Mouse (Mus musculus): ENCODE results near the gene Ttll13. TPM values are rescaled to one million over a fixed set of nuclear protein-coding genes. Genes with fewer than 3 reads are reported as not detected.

Gene Ttll13
- polyA plus RNA-seq, 1 experiment = 0.08 TPM

DNA sequence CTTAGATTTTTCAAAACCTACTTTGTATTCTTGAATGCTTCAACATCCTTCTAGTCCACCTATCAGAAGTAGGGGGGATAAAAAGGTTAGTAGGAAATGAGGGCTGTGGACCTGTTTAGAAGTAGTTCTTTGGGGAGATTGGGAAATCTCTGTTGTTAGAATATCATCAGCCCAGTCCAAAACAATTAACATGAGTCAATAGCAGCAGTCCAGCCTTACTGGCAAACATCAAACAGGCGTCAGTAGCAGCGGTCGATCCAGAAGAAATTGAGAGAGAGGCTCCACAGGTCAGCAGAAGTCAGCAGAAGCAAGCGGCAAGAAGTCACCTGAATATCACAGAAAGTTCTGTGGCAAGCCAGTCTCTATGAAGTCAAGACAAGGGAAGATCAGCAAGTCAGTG lies 1.3 kb upstream of the Ttll13 start:
- Histone ChIP-seq H3K36me3 (ENCODE audit: control insufficient read depth, insufficient read depth, low read length) (peaks cover 9% of the 10 kb centered on the region), H3K27me3 (ENCODE audit: control insufficient read depth, insufficient read depth, low read length) (no peaks in the 10 kb centered on the region), H3K4me3 (ENCODE audit: low read depth, low read length) (no peak overlapping the region), H3K4me1 (ENCODE audit: control insufficient read depth, insufficient read depth, insufficient read length, low read length) (peaks cover 1% of the 10 kb centered on the region), H3K27ac (ENCODE audit: insufficient read depth, low read depth, low read length) (no peak overlapping the region)
- 90% methylated on average over 4 of the region's 4 CpGs for WGBS
- TF ChIP-seq CTCF (IDR thresholded peaks at IDR 0.05; ENCODE audit: extremely low read depth, insufficient read length, insufficient replicate concordance, low read depth, low read length) (no peak), POLR2A (IDR thresholded peaks at IDR 0.05; ENCODE audit: low read depth, low read length) (no peak)

DNA sequence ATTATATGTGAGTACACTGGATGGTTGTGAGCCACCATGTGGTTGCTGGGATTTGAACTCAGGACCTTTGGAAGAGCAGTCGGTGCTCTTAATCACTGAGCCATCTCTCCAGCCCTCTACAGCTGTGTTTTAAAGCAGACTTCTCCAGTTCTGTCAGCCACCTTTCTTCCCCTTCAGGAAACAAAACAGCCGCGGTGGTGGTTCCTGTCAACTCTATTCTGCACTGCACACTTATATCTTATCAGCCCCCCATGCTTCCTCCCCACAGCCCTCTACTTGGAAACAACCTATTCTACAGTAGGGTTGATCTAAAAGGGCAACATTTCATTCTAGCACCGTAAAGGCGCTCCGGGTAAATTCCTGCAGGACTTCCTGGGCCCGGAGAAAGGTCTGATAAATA lies 683 bp downstream of the Ttll13 start:
- Histone ChIP-seq H3K4me1 (ENCODE audit: control insufficient read depth, insufficient read depth, insufficient read length, low read length) (peaks cover 4% of the 10 kb centered on the region), H3K36me3 (ENCODE audit: control insufficient read depth, insufficient read depth, low read length) (no peaks in the 10 kb centered on the region), H3K4me3 (ENCODE audit: low read depth, low read length) (no peak overlapping the region), H3K27me3 (ENCODE audit: control insufficient read depth, insufficient read depth, low read length) (no peaks in the 10 kb centered on the region), H3K27ac (ENCODE audit: insufficient read depth, low read depth, low read length) (no peak overlapping the region)
- WGBS = 44% methylated on average over 7 of the region's 7 CpGs
- no peak for TF ChIP-seq POLR2A (IDR thresholded peaks at IDR 0.05; ENCODE audit: low read depth, low read length)
- no peak for TF ChIP-seq CTCF (IDR thresholded peaks at IDR 0.05; ENCODE audit: extremely low read depth, insufficient read length, insufficient replicate concordance, low read depth, low read length)

DNA sequence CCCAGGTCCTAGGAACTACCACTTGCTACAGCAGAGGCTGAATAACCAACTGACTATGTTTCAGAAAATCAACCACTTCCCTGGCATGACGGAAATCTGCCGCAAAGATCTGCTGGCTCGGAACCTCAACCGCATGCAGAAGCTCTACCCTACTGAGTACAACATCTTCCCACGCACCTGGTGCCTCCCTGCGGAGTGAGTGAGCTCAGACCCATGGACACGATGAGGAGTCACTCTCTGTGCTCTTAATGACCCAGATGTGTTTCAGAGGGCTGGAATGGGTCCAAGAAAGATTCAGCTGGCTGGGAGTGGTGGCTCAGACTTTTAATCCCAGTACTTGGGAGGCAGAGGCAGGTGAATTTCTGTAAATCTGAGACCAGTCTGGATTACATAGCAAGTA lies 6.3 kb downstream of the Ttll13 start:
- no peak overlapping the region for H3K27ac ChIP-seq (ENCODE audit: insufficient read depth, low read depth, low read length)
- no peak overlapping the region for H3K4me3 ChIP-seq (ENCODE audit: low read depth, low read length)
- H3K4me1 ChIP-seq (ENCODE audit: control insufficient read depth, insufficient read depth, insufficient read length, low read length) = peaks cover 12% of the 10 kb centered on the region
- 79% methylated on average over 7 of the region's 7 CpGs for WGBS
- no peaks in the 10 kb centered on the region for H3K36me3 ChIP-seq (ENCODE audit: control insufficient read depth, insufficient read depth, low read length)
- H3K27me3 ChIP-seq (ENCODE audit: control insufficient read depth, insufficient read depth, low read length) = no peaks in the 10 kb centered on the region
- no peak for TF ChIP-seq POLR2A (IDR thresholded peaks at IDR 0.05; ENCODE audit: low read depth, low read length)
- TF ChIP-seq CTCF (IDR thresholded peaks at IDR 0.05; ENCODE audit: extremely low read depth, insufficient read length, insufficient replicate concordance, low read depth, low read length) = no peak

DNA sequence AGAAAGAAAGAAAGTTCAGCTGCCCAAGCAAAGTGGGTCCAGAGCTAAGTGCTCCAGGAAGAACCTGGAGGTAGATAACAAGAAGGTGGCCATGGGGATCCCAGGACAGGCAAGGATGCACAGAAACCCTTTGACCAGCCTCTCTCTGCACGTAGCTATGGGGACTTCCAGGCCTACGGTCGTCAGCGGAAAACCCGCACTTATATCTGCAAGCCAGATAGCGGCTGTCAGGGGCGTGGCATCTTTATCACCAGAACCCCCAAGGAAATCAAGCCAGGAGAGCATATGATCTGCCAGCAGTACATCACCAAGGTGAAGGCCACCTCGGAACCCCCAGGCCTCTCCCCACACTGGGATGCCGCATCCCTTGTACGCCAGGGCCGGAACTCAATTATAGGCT lies 6.7 kb downstream of the Ttll13 start:
- H3K4me3 ChIP-seq (ENCODE audit: low read depth, low read length) = no peak overlapping the region
- TF ChIP-seq POLR2A (IDR thresholded peaks at IDR 0.05; ENCODE audit: low read depth, low read length) = no peak
- no peak for TF ChIP-seq CTCF (IDR thresholded peaks at IDR 0.05; ENCODE audit: extremely low read depth, insufficient read length, insufficient replicate concordance, low read depth, low read length)
- no peaks in the 10 kb centered on the region for H3K36me3 ChIP-seq (ENCODE audit: control insufficient read depth, insufficient read depth, low read length)
- no peak overlapping the region for H3K27ac ChIP-seq (ENCODE audit: insufficient read depth, low read depth, low read length)
- H3K4me1 ChIP-seq (ENCODE audit: control insufficient read depth, insufficient read depth, insufficient read length, low read length) = peaks cover 12% of the 10 kb centered on the region
- no peaks in the 10 kb centered on the region for H3K27me3 ChIP-seq (ENCODE audit: control insufficient read depth, insufficient read depth, low read length)
- 89% methylated on average over 11 of the region's 11 CpGs for WGBS

DNA sequence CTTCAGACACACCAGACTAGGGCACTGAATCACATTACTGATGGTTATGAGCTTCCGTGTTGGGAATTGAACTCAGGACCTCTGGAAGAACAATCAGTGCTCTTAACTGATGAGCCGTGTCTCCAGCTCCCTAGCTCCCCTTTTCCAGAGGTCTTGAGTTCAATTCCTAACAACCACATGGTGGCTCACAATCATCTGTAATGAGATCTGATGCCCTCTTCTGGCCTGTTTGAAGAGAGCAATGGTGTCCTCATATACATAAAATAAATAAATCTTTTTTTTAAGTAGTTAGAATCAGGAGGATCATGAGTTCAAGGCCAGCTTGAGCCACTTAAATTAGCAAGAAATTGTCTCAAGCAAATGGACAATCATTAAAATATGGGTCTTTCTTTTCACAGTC lies 9.8 kb downstream of the Ttll13 start:
- H3K4me1 ChIP-seq (ENCODE audit: control insufficient read depth, insufficient read depth, insufficient read length, low read length) = peaks cover 10% of the 10 kb centered on the region; the same call in 1 of the 2 replicates
- TF ChIP-seq CTCF (IDR thresholded peaks at IDR 0.05; ENCODE audit: extremely low read depth, insufficient read length, insufficient replicate concordance, low read depth, low read length) (no peak), POLR2A (IDR thresholded peaks at IDR 0.05; ENCODE audit: low read depth, low read length) (no peak)
- no peaks in the 10 kb centered on the region for H3K27me3 ChIP-seq (ENCODE audit: control insufficient read depth, insufficient read depth, low read length)
- no peaks in the 10 kb centered on the region for H3K36me3 ChIP-seq (ENCODE audit: control insufficient read depth, insufficient read depth, low read length)
- WGBS = 80% methylated on average over 2 of the region's 2 CpGs
- no peak overlapping the region for H3K4me3 ChIP-seq (ENCODE audit: low read depth, low read length)
- H3K27ac ChIP-seq (ENCODE audit: insufficient read depth, low read depth, low read length) = no peak overlapping the region

DNA sequence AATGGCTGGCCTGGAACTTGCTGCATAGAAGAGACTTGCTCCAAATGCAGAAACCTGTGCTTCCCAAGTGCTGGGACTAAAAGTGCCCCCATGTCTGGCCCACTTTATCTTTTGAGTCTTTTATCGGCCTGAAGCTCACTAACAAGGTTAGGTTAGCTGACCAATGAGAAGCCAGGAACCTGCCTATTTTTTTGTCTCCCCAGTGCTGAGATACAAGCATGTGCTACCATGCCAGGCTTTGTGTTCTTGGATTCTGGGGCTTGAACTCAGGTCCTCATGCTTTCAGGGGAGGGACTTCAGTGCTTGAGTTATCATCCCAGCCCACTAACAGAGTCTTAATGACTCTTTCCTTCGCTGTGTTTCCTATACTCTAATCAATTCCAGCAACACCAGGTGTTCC lies 11.5 kb downstream of the Ttll13 start:
- no peaks in the 10 kb centered on the region for H3K36me3 ChIP-seq (ENCODE audit: control insufficient read depth, insufficient read depth, low read length)
- H3K27ac ChIP-seq (ENCODE audit: insufficient read depth, low read depth, low read length) = no peak overlapping the region
- 73% methylated on average over 2 of the region's 2 CpGs for WGBS
- no peaks in the 10 kb centered on the region for H3K27me3 ChIP-seq (ENCODE audit: control insufficient read depth, insufficient read depth, low read length)
- peaks cover 12% of the 10 kb centered on the region; the same call in 1 of the 2 replicates for H3K4me1 ChIP-seq (ENCODE audit: control insufficient read depth, insufficient read depth, insufficient read length, low read length)
- TF ChIP-seq CTCF (IDR thresholded peaks at IDR 0.05; ENCODE audit: extremely low read depth, insufficient read length, insufficient replicate concordance, low read depth, low read length) = no peak
- no peak for TF ChIP-seq POLR2A (IDR thresholded peaks at IDR 0.05; ENCODE audit: low read depth, low read length)
- no peak overlapping the region for H3K4me3 ChIP-seq (ENCODE audit: low read depth, low read length)

DNA sequence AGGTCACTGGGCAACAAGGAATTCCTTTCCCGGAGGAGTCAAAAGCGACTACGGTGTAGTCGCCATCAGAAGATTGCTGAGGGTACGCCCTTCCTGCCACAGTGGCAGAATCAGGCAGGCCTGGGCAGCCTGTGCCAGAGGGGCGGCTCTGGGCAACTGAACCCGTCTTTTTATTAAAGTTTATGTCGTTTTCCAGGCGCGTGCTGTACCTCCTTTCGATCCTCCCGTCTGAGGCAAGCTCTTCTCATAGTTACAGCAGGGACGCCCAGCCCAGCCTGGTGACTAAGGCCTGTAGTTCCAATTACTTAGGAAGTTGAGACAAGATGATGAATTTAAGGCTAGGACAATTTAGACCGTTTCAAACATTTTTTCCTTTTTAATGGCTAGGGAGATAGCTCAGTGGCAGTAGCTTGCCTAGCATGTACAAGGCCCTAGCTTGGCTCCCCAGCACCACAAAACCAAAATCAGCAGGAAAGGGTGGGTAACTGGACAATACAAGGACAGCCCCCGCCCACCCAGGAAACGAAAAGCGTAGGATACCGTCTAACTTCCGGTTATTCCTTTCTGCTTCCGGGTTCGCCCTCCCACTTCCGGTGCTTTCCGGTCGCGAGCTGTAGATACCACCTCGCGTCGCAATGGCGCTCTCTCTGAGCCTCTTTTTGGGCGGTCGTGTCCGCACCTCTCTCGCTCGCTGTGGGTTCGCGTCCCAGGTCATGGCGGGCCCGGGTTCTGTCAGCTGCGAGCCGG lies 14.6 kb downstream of the Ttll13 start, which contains the start of gene Ngrn:
Ngrn (plus strand) TSS at position 591 of the 747 bp plus-strand sequence.
- H3K36me3 ChIP-seq (ENCODE audit: control insufficient read depth, insufficient read depth, low read length) = peaks cover 17% of the 10 kb centered on the region
- H3K27ac ChIP-seq (ENCODE audit: insufficient read depth, low read depth, low read length) = peak within 1 kb of the TSS; percentile 31
- no peaks in the 10 kb centered on the region for H3K27me3 ChIP-seq (ENCODE audit: control insufficient read depth, insufficient read depth, low read length)
- H3K4me1 ChIP-seq (ENCODE audit: control insufficient read depth, insufficient read depth, insufficient read length, low read length) = peaks cover 2% of the 10 kb centered on the region; the same call in 1 of the 2 replicates
- TF ChIP-seq CTCF (IDR thresholded peaks at IDR 0.05; ENCODE audit: extremely low read depth, insufficient read length, insufficient replicate concordance, low read depth, low read length) (no peak), POLR2A (IDR thresholded peaks at IDR 0.05; ENCODE audit: low read depth, low read length) (peak; percentile 55; the same call in 1 of the 2 replicates)
- H3K4me3 ChIP-seq (ENCODE audit: low read depth, low read length) = peak within 1 kb of the TSS; percentile 88
- 27% methylated on average over 40 of the region's 40 CpGs for WGBS
